Mouse (Mus musculus) limb, embryonic 14.5 days (tissue): ENCODE data around the gene Eif5a. TPM values are rescaled to one million over a fixed set of nuclear protein-coding genes. Genes with fewer than 3 reads are reported as not detected.

Source experiments
- ATAC-seq: fragments of 200-750 bp; cut with Nextera tagmentation; 2 replicates; pipeline ENCODE4 v1.8.0; 2017; ENCODE audit warnings: low read depth, moderate number of reproducible peaks, moderate TSS enrichment; ENCODE audit not compliant: low FRiP score
- DNase-seq: peaks from one replicate; pipeline ENCODE4 v3.0.0-alpha.2; 2015; ENCODE audit warnings: low spot score
- H3K27ac ChIP-seq: fragments of 300-500 bp; sonication (generic); replicated peaks from 2 replicates; pipeline ENCODE4 v1.5.1; 2014; ENCODE audit warnings: low read depth, mild to moderate bottlenecking, low read length, moderate library complexity, mixed read lengths
- H3K27me3 ChIP-seq: fragments of 300-500 bp; sonication (generic); 2 replicates; pipeline ENCODE4 v1.6.1; 2014; ENCODE audit warnings: low read length, mixed read lengths; ENCODE audit not compliant: control insufficient read depth, insufficient read depth
- H3K36me3 ChIP-seq: fragments of 300-500 bp; sonication (generic); 2 replicates; pipeline ENCODE4 v1.6.1; 2014; ENCODE audit warnings: mild to moderate bottlenecking, low read length, moderate library complexity, mixed read lengths; ENCODE audit not compliant: control insufficient read depth, insufficient read depth
- H3K4me1 ChIP-seq: fragments of 300-500 bp; sonication (generic); 2 replicates; pipeline ENCODE4 v1.6.1; 2014; ENCODE audit warnings: antibody characterized with exemption, low read length, mixed read lengths; ENCODE audit not compliant: control insufficient read depth, insufficient read depth
- H3K4me2 ChIP-seq: fragments of 300-500 bp; sonication (generic); replicated peaks from 2 replicates; pipeline ENCODE4 v1.6.1; 2014; ENCODE audit warnings: low read depth, mild to moderate bottlenecking, low read length, moderate library complexity; ENCODE audit not compliant: severe bottlenecking
- H3K4me3 ChIP-seq: fragments of 300-500 bp; sonication (generic); replicated peaks from 2 replicates; pipeline ENCODE4 v1.5.1; 2014; ENCODE audit warnings: low read length
- H3K9ac ChIP-seq: fragments of 300-500 bp; sonication (generic); 2 replicates; pipeline ENCODE4 v1.6.1; 2014; ENCODE audit warnings: mild to moderate bottlenecking, low read depth, low read length, moderate library complexity; ENCODE audit not compliant: severe bottlenecking
- H3K9me3 ChIP-seq: fragments of 300-500 bp; sonication (generic); 2 replicates; pipeline ENCODE4 v1.6.1; 2016; ENCODE audit warnings: low read length; ENCODE audit not compliant: control insufficient read depth
- POLR2A ChIP-seq: fragments of 200-500 bp; IDR thresholded peaks from 2 replicates; pipeline ENCODE4 v1.8.0; 2012; ENCODE audit warnings: inconsistent platforms, mild to moderate bottlenecking, moderate library complexity, borderline replicate concordance; ENCODE audit not compliant: insufficient read depth, insufficient read length; ENCODE audit errors: extremely low read depth
- WGBS: fragments of 180-500 bp; shearing (Covaris S2); extraction: QIAGEN DNeasy Blood & Tissue Kit; methylation state at CpG from one replicate; pipeline ENCODE4 v1.1.7; 2014; 5-methylcytosine and 5-hydroxymethylcytosine counted together
- polyA plus RNA-seq, 2 experiments: library from polyadenylated mRNA; depleted of rRNA in 1 of 2; stranded (reverse) in 1 of 2; unstranded in 1 of 2; fragments of >200 nt; fragmentation: Nextera tagmentation in 1 of 2; extraction: Ambion mirVana in 1 of 2; gene quantifications; 2 replicates each; pipeline versions ENCODE4 v1.2.1 to v1.2.3; 2012 to 2014

Gene Eif5a
- polyA plus RNA-seq, 2 experiments: 1,079 to 1,603 TPM

GRCm38 (mm10) chr11:69894671-69895070 lies 27.1 kb downstream of the Eif5a start:
- ATAC-seq (no peak), DNase-seq (no peak)
- Histone ChIP-seq H3K4me2 (no peak overlapping the region), H3K27me3 (no peaks in the 10 kb centered on the region), H3K9me3 (no peaks in the 10 kb centered on the region), H3K4me1 (peaks cover 4% of the 10 kb centered on the region), H3K9ac (no peak overlapping the region), H3K27ac (no peak overlapping the region), H3K36me3 (no peaks in the 10 kb centered on the region), H3K4me3 (no peak overlapping the region)
- 61% methylated on average over 5 of the region's 5 CpGs for WGBS
- TF ChIP-seq POLR2A: no peak

GRCm38 (mm10) chr11:69891482-69891881 lies 30.3 kb downstream of the Eif5a start:
- TF ChIP-seq POLR2A: no peak
- H3K4me3 ChIP-seq: no peak overlapping the region
- ATAC-seq (no peak), DNase-seq (no peak)
- no peak overlapping the region for H3K9ac ChIP-seq
- H3K4me1 ChIP-seq: no peaks in the 10 kb centered on the region
- 81% methylated on average over 4 of the region's 4 CpGs for WGBS
- H3K9me3 ChIP-seq: no peaks in the 10 kb centered on the region
- H3K36me3 ChIP-seq: no peaks in the 10 kb centered on the region
- H3K4me2 ChIP-seq: no peak overlapping the region
- no peak overlapping the region for H3K27ac ChIP-seq
- H3K27me3 ChIP-seq: no peaks in the 10 kb centered on the region

GRCm38 (mm10) chr11:69886907-69887635 lies 34.7 kb downstream of the Eif5a start:
- H3K4me2 ChIP-seq: no peak overlapping the region
- TF ChIP-seq POLR2A: no peak
- 71% methylated on average over 8 of the region's 8 CpGs for WGBS
- no peaks in the 10 kb centered on the region for H3K9me3 ChIP-seq
- DNase-seq (no peak), ATAC-seq (no peak)
- no peaks in the 10 kb centered on the region for H3K36me3 ChIP-seq
- H3K27ac ChIP-seq: no peak overlapping the region
- H3K9ac ChIP-seq: no peak overlapping the region
- no peaks in the 10 kb centered on the region for H3K4me1 ChIP-seq
- H3K27me3 ChIP-seq: no peaks in the 10 kb centered on the region
- H3K4me3 ChIP-seq: no peak overlapping the region

GRCm38 (mm10) chr11:69884663-69885062 lies 37.1 kb downstream of the Eif5a start:
- WGBS: 84% methylated on average over 8 of the region's 8 CpGs
- H3K9me3 ChIP-seq: no peaks in the 10 kb centered on the region
- no peak overlapping the region for H3K4me3 ChIP-seq
- H3K4me2 ChIP-seq: no peak overlapping the region
- no peak for DNase-seq
- H3K4me1 ChIP-seq: peaks cover 8% of the 10 kb centered on the region
- no peaks in the 10 kb centered on the region for H3K27me3 ChIP-seq
- TF ChIP-seq POLR2A: no peak
- no peaks in the 10 kb centered on the region for H3K36me3 ChIP-seq
- ATAC-seq: no peak
- H3K9ac ChIP-seq: no peak overlapping the region
- H3K27ac ChIP-seq: no peak overlapping the region

GRCm38 (mm10) chr11:69884240-69884639 lies 37.5 kb downstream of the Eif5a start:
- Histone ChIP-seq H3K4me3 (no peak overlapping the region), H3K9me3 (no peaks in the 10 kb centered on the region), H3K9ac (no peak overlapping the region), H3K27ac (no peak overlapping the region), H3K4me1 (peaks cover 12% of the 10 kb centered on the region), H3K4me2 (no peak overlapping the region), H3K36me3 (no peaks in the 10 kb centered on the region), H3K27me3 (no peaks in the 10 kb centered on the region)
- ATAC-seq (no peak), DNase-seq (no peak)
- WGBS: 74% methylated on average over 9 of the region's 9 CpGs
- no peak for TF ChIP-seq POLR2A
